Mouse (Mus musculus) spleen, adult 2 months (tissue): ENCODE data around the gene Psmb1.

Experiments used
- CTCF ChIP-seq: fragments of 200-500 bp; IDR thresholded peaks from 2 replicates; pipeline ENCODE4 v1.5.1; 2011; ENCODE audit warnings: mild to moderate bottlenecking, inconsistent platforms; ENCODE audit not compliant: insufficient read depth, insufficient read length, insufficient replicate concordance; ENCODE audit errors: extremely low read depth
- POLR2A ChIP-seq: fragments of 200-500 bp; IDR thresholded peaks from 2 replicates; pipeline ENCODE4 v1.6.1; 2011; ENCODE audit warnings: low read depth, low read length, inconsistent platforms

DNA sequence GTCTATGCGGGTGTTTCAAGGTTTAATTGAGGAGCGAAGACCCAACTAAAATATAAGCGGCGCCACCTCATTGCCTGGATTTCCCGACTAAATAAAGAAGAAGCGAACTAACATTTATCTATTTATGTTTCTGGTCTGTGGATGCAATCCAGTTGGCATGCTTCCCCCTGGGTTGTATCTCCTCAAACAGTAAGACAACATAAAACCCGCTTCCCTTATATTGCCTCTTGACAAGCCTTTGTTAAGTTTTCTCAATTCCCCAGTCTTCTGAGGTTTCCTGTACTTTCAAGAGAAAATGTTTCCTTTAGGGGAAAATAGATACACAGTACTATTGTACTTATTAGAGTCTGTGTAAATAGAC, 818 bp downstream of the Psmb1 start:
- TF ChIP-seq CTCF (no peak), POLR2A (no peak)
